Mouse (Mus musculus) retina, embryonic 14.5 days (tissue): ENCODE results near the gene Vmn2r107.

Source experiments
- DNase-seq: peaks from one replicate; pipeline ENCODE4 v3.0.0-alpha.2; 2015; ENCODE audit warnings: low spot score

Gene Vmn2r107

DNA sequence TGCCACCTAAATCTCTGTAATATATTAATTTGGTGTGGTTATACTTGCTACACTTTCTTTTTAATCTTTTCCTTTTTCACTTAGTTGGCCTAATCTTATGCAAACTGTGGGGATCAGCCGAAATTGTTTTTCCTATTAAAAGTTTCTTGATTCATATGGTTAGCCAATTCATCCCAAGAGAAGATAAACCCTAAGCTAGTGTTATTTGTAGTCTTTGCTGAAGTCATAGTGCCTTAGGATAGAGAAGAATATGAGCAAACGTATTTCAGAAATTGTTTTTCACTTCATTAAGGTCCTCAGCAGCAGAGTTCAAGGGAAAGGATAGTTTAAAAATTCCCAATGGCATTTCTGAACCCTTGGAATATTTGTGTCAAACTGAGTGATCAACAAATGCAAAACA lies at the start of gene Vmn2r107:
TSS of gene Vmn2r107 (plus strand) at position 301 of the 400 bp plus-strand sequence.
- DNase-seq = no peak

DNA sequence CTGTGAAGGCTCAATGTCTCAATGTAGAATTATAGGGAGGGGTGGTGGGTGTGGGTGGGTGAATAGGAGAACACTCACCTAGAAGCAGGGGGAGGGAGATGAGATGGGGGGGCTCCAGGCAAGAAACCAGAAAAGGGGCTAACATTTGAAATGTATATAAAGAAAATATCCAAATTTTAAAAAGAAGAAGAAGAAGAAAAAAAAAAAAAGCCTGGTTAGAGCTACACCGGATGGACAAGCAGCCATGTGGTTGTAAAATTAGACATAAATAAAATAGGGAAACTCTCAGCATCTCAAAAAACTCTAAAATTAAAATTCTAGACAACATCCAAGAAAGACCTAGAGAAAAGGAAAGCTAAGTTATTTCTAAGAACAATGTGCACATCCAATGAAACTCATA lies 39.3 kb upstream of the Vmn2r107 start:
- DNase-seq = no peak

DNA sequence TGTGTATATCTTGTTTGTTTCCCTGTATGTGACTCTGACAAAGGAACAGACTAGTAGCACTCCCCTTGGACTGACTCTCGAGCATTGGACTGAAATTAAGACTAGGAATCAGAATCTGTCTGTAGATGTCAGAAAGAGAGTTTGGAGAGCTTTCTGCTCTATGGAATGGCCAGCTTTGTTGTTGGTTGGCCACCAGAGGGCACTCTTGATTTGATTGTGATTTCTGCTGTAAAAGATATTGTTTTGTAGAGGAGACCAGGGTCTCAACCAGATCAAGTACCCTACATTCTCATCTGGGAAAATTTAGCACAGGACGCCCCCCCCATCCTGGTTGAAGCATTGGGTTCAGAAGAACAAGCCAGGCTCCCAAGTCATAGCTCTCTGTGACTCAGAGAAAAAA lies 54.1 kb downstream of the Vmn2r107 start:
- no peak for DNase-seq

DNA sequence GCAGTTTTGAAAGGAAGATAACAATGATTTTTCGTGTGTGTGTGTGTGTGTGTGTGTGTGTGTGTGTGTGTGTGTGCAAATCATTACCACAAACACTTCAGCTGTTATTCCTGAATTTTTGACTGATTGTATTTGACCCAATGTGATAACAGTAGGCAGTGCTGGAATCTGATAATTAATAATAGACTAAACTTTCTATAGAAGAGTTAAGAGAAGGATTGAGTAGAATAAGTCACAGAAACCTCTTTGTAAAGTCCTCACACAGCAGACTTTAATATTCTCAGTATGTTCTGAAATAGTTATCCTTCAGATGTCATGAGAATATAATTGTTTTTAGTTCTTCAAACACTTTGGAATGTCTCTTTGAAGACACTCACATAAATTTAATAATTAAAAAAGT lies 68.8 kb downstream of the Vmn2r107 start, which contains the start of gene Vmn1r224:
TSS of gene Vmn1r224 (plus strand) at position 301 of the 400 bp plus-strand sequence.
- no peak for DNase-seq
